Mouse (Mus musculus) stomach, postnatal 0 days (tissue): ENCODE results near the gene Snd1. TPM values are rescaled to one million over a fixed set of nuclear protein-coding genes. Genes with fewer than 3 reads are reported as not detected.

Experiments
- ATAC-seq: fragments of 200-750 bp; cut with Nextera tagmentation; 2 replicates; pipeline ENCODE4 v1.8.0; 2017; ENCODE audit not compliant: low FRiP score, low TSS enrichment
- DNase-seq: peaks from one replicate; pipeline ENCODE4 v3.0.0-alpha.2; 2016; ENCODE audit warnings: low spot score
- H3K27ac ChIP-seq: fragments of 300-500 bp; sonication (generic); replicated peaks from 2 replicates; pipeline ENCODE4 v1.5.1; 2014; ENCODE audit warnings: mild to moderate bottlenecking, control low read depth
- H3K27me3 ChIP-seq: fragments of 300-500 bp; sonication (generic); 2 replicates; pipeline ENCODE4 v1.6.1; 2014; ENCODE audit warnings: low read length; ENCODE audit not compliant: control insufficient read depth, insufficient read depth
- H3K36me3 ChIP-seq: fragments of 300-500 bp; sonication (generic); 2 replicates; pipeline ENCODE4 v1.6.1; 2014; ENCODE audit warnings: low read length, mixed read lengths; ENCODE audit not compliant: control insufficient read depth, insufficient read depth
- H3K4me1 ChIP-seq: fragments of 300-500 bp; sonication (generic); replicated peaks from 2 replicates; pipeline ENCODE4 v1.6.1; 2014; ENCODE audit warnings: antibody characterized with exemption; ENCODE audit not compliant: control insufficient read depth, insufficient read depth
- H3K4me2 ChIP-seq: fragments of 300-500 bp; sonication (generic); replicated peaks from 2 replicates; pipeline ENCODE4 v1.6.1; 2014; ENCODE audit warnings: low read depth, mild to moderate bottlenecking, control low read depth, moderate library complexity
- H3K4me3 ChIP-seq: fragments of 300-500 bp; sonication (generic); 2 replicates; pipeline ENCODE4 v1.5.1; 2014; ENCODE audit warnings: low read depth, low read length, control low read depth
- H3K9ac ChIP-seq: fragments of 300-500 bp; sonication (generic); 2 replicates; pipeline ENCODE4 v1.6.1; 2014; ENCODE audit warnings: mild to moderate bottlenecking, low read length, control low read depth, mixed read lengths
- H3K9me3 ChIP-seq: fragments of 300-500 bp; sonication (generic); 2 replicates; pipeline ENCODE4 v1.6.1; 2016; ENCODE audit warnings: low read length; ENCODE audit not compliant: control insufficient read depth
- CTCF ChIP-seq: IDR thresholded peaks from 2 replicates; pipeline ENCODE4 v1.5.1; 2016; ENCODE audit warnings: antibody characterized with exemption, low read depth, mild to moderate bottlenecking, moderate library complexity
- EP300 ChIP-seq: optimal IDR thresholded peaks from 2 replicates; pipeline ENCODE3; 2016; ENCODE audit warnings: antibody characterized with exemption
- WGBS: fragments of 180-500 bp; shearing (Covaris S2); extraction: QIAGEN DNeasy Blood & Tissue Kit; methylation state at CpG from one replicate; pipeline ENCODE4 v1.1.7; 2014; 5-methylcytosine and 5-hydroxymethylcytosine counted together
- polyA plus RNA-seq: library from polyadenylated mRNA; unstranded; fragments of >200 nt; fragmentation: Nextera tagmentation; extraction: Ambion mirVana; gene quantifications from 2 replicates; pipeline ENCODE4 v1.2.1, GENCODE M21; 2015

The Snd1 gene
- polyA plus RNA-seq, 1 experiment from 2014 or later, result 81.3 TPM

DNA sequence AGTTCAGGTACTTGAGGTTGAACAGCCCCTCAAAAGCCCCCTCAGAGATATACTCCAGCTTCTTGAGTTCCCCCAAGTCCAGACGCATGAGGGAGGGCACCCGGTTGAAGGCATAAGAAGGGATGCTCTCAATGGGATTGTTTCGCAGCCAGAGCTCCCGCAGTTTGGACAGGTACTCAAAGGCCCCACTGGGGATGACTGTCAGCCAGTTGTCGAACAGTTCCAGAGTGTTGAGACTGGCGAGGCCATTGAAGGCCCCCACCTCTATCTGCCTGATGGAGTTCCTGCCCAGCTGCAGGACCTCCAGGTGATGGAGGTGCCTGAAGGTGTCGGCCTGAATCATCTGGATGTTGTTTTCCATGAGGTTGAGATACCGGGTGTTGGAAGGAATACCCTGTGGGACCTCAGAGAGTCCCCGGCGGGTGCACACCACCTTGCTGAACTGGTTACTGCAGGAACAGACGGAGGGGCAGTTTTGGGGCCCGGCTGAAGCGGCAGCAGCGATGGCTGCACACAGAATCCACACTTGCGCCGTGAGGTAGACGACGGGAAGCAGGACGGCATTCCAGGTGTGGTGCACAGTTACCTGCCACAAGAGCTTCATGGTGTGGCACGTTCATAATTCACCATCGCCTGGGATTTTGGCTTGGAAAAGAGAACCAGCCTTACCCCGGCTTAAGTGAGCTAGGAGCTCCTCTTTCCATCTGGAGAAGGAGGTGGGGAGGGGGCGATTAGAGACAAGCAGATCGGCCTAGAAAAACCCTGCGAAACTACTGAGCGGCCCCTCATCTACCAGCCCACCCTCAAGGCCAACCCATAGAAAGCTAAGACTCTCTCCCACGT, 356.3 kb downstream of the Snd1 start, which contains the start of gene Lrrc4:
Gene Lrrc4 (minus strand): TSS at position 737 of the 843 bp plus-strand sequence.
- Histone ChIP-seq H3K4me1 (no peaks in the 10 kb centered on the region; the same call in 1 of the 2 replicates), H3K36me3 (no peaks in the 10 kb centered on the region), H3K27ac (no peak within 1 kb of the TSS), H3K4me3 (peak within 1 kb of the TSS; percentile 59), H3K4me2 (peak within 1 kb of the TSS; percentile 100), H3K9me3 (no peaks in the 10 kb centered on the region), H3K27me3 (no peaks in the 10 kb centered on the region), H3K9ac (peak within 1 kb of the TSS; percentile 59)
- ATAC-seq, result no peak
- 58% methylated on average over 27 of the region's 27 CpGs for WGBS
- TF ChIP-seq EP300, result no peak
- no peak for TF ChIP-seq CTCF
- DNase-seq, result no peak

GRCm38 (mm10) chr6:28831854-28832750, 357.2 kb downstream of the Snd1 start:
- peak overlapping the region; percentile 59 for H3K4me3 ChIP-seq
- H3K4me1 ChIP-seq, result no peaks in the 10 kb centered on the region
- ATAC-seq, result peak; percentile 41; the same call in 1 of the 2 replicates
- H3K9me3 ChIP-seq, result no peaks in the 10 kb centered on the region
- H3K9ac ChIP-seq, result peak overlapping the region; percentile 59
- TF ChIP-seq CTCF, result no peak
- no peak for TF ChIP-seq EP300
- no peak overlapping the region for H3K27ac ChIP-seq
- 1% methylated on average over 67 of the region's 82 CpGs for WGBS
- H3K4me2 ChIP-seq, result peak overlapping the region; percentile 100
- H3K36me3 ChIP-seq, result no peaks in the 10 kb centered on the region
- DNase-seq, result peak; percentile 62
- no peaks in the 10 kb centered on the region for H3K27me3 ChIP-seq

- WGBS, result under 1% methylated on average over 54 of the region's 58 CpGs
- H3K4me3 ChIP-seq, result peak overlapping the region; percentile 59
- H3K36me3 ChIP-seq, result no peaks in the 10 kb centered on the region
- H3K9ac ChIP-seq, result peak overlapping the region; percentile 59
- ATAC-seq, result peak; percentile 65
- TF ChIP-seq CTCF (no peak), EP300 (no peak)
- DNase-seq, result peak; percentile 56
- peak overlapping the region; percentile 100 for H3K4me2 ChIP-seq
- no peaks in the 10 kb centered on the region for H3K4me1 ChIP-seq
- no peaks in the 10 kb centered on the region for H3K27me3 ChIP-seq
- H3K9me3 ChIP-seq, result no peaks in the 10 kb centered on the region
- H3K27ac ChIP-seq, result no peak overlapping the region
These were observed 357.9 kb downstream of the Snd1 start for GRCm38 (mm10) chr6:28832751-28833291.

DNA sequence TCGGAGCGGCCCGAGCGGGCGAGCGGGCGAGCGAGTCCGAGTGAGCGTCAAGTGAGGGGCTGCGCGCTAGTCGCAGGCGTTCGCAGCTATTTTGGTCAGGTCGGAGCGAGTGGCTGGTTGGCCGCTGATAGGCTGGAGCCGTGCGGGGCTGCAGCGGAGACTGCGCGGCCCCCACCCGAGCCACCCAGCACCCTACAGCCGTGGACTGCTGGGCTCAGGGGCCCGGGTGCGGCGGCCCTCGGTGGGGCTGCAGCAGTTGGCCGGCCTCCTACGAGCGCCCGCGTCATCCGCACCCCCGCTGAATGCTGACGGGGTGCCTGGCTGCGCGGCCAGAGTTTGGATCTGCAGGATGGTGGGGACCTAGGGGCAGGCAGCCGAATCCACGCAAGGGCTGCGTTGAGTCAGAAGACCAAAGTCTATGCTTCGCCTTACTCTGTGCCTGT, 358.5 kb downstream of the Snd1 start:
- 10% methylated on average over 20 of the region's 43 CpGs for WGBS
- Histone ChIP-seq H3K27ac (no peak overlapping the region; the same call in 1 of the 2 replicates), H3K27me3 (no peaks in the 10 kb centered on the region), H3K36me3 (no peaks in the 10 kb centered on the region), H3K4me2 (peak overlapping the region; percentile 100), H3K4me1 (no peaks in the 10 kb centered on the region), H3K4me3 (peak overlapping the region; percentile 59), H3K9ac (peak overlapping the region; percentile 59), H3K9me3 (no peaks in the 10 kb centered on the region)
- TF ChIP-seq CTCF (no peak), EP300 (no peak)
- DNase-seq (peak; percentile 34), ATAC-seq (peak; percentile 64)

- no peak for DNase-seq
- H3K4me3 ChIP-seq, result 0 out of 2 replicates have a peak overlapping the region, but pooled peaks have one; percentile 59
- H3K9ac ChIP-seq, result no peak overlapping the region
- no peak overlapping the region for H3K27ac ChIP-seq
- no peaks in the 10 kb centered on the region for H3K4me1 ChIP-seq
- no peaks in the 10 kb centered on the region for H3K36me3 ChIP-seq
- no peaks in the 10 kb centered on the region for H3K9me3 ChIP-seq
- 87% methylated on average over 2 of the region's 2 CpGs for WGBS
- no peak for ATAC-seq
- no peaks in the 10 kb centered on the region for H3K27me3 ChIP-seq
- H3K4me2 ChIP-seq, result no peak overlapping the region
- no peak for TF ChIP-seq CTCF
- TF ChIP-seq EP300, result no peak
These were observed 359.1 kb downstream of the Snd1 start for GRCm38 (mm10) chr6:28834046-28834445.
